Mouse (Mus musculus) forebrain, embryonic 11.5 days (tissue): Measurements from ENCODE around the gene Brwd1. TPM values are rescaled to one million over a fixed set of nuclear protein-coding genes. Genes with fewer than 3 reads are reported as not detected.

Experiments used
- ATAC-seq: fragments of 200-750 bp; cut with Nextera tagmentation; replicated peaks from 2 replicates; pipeline ENCODE4 v1.8.0; 2017; ENCODE audit warnings: moderate TSS enrichment; ENCODE audit not compliant: low FRiP score
- DNase-seq: peaks from one replicate; pipeline ENCODE4 v3.0.0-alpha.2; 2017; ENCODE audit warnings: low spot score
- H3K27ac ChIP-seq: fragments of 300-500 bp; sonication (generic); 2 replicates; pipeline ENCODE4 v1.5.1; 2014; ENCODE audit warnings: low read depth, low read length
- H3K27me3 ChIP-seq: fragments of 300-500 bp; sonication (generic); 2 replicates; pipeline ENCODE4 v1.6.1; 2014; ENCODE audit warnings: mild to moderate bottlenecking, low read length, mixed read lengths; ENCODE audit not compliant: control insufficient read depth, insufficient read depth
- H3K36me3 ChIP-seq: fragments of 300-500 bp; sonication (generic); 2 replicates; pipeline ENCODE4 v1.6.1; 2014; ENCODE audit warnings: mild to moderate bottlenecking, low read length, moderate library complexity, mixed read lengths; ENCODE audit not compliant: control insufficient read depth, insufficient read depth
- H3K4me1 ChIP-seq: fragments of 300-500 bp; sonication (generic); replicated peaks from 2 replicates; pipeline ENCODE4 v1.6.1; 2014; ENCODE audit warnings: low read length, mixed read lengths; ENCODE audit not compliant: control insufficient read depth, insufficient read depth
- H3K4me2 ChIP-seq: fragments of 300-500 bp; sonication (generic); 2 replicates; pipeline ENCODE4 v1.6.1; 2014; ENCODE audit warnings: low read depth, mild to moderate bottlenecking, low read length, moderate library complexity, mixed read lengths; ENCODE audit not compliant: severe bottlenecking
- H3K4me3 ChIP-seq: fragments of 300-500 bp; sonication (generic); 2 replicates; pipeline ENCODE4 v1.5.1; 2014; ENCODE audit warnings: low read depth, low read length
- H3K9ac ChIP-seq: fragments of 300-500 bp; sonication (generic); 2 replicates; pipeline ENCODE4 v1.6.1; 2014; ENCODE audit warnings: low read length
- H3K9me3 ChIP-seq: fragments of 300-500 bp; sonication (generic); 2 replicates; pipeline ENCODE4 v1.6.1; 2016; ENCODE audit warnings: low read length, mixed read lengths; ENCODE audit not compliant: control insufficient read depth
- WGBS: fragments of 180-500 bp; shearing (Covaris S2); extraction: QIAGEN DNeasy Blood & Tissue Kit; methylation state at CpG from one replicate; pipeline ENCODE4 v1.1.7; 2014; 5-methylcytosine and 5-hydroxymethylcytosine counted together
- polyA plus RNA-seq: library from polyadenylated mRNA; unstranded; fragments of >200 nt; fragmentation: Nextera tagmentation; extraction: Ambion mirVana; gene quantifications from 2 replicates; pipeline ENCODE4 v1.2.1, GENCODE M21; 2014

Gene Brwd1
- polyA plus RNA-seq, 1 experiment from 2014 or later: 192 TPM

DNA sequence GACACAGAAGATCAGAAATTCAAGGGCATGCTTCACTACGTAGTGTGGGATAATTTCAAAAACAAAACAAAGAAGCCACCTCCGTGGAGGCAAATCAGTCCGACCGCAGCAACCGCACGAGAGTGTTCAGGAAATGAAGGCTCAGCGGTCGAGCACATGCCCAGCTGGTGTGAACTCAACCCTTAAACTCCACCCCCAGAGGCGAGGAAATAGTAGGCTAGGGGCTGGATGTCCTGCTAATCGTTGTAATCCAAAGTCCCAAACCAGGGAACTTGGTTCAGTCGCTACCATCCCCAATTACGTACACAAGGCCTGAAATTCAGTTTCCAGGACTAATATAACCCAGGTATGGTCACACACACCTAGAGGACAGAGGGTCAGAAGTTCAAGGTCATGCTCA is 4.7 kb upstream of the Brwd1 start:
- ATAC-seq (no peak), DNase-seq (no peak)
- H3K9me3 ChIP-seq: no peaks in the 10 kb centered on the region
- no peak overlapping the region for H3K4me3 ChIP-seq
- H3K36me3 ChIP-seq: no peaks in the 10 kb centered on the region
- peaks cover 3% of the 10 kb centered on the region; the same call in 1 of the 2 replicates for H3K4me1 ChIP-seq
- WGBS: 78% methylated on average over 12 of the region's 12 CpGs
- no peak overlapping the region for H3K27ac ChIP-seq
- no peak overlapping the region for H3K9ac ChIP-seq
- H3K4me2 ChIP-seq: no peak overlapping the region
- no peaks in the 10 kb centered on the region for H3K27me3 ChIP-seq

DNA sequence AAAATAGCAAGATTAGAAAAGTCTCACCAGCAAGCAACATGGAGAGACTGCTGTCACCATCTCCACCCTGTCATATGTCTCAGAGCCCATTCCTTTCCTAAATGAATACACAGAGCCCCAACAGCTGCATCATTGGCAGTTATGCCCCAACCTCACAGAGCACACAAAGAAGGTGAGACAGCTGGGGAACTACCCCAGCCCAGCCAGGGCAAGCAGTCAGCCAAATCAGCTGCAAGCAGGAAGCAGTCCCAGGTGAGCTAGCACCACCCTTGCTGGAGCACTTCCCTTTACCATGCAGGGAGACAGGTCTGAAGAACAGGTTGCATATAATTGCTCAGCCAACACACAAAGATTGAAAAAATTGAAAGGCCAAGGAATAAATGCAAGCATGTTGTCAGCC is 3.3 kb upstream of the Brwd1 start:
- ATAC-seq (no peak), DNase-seq (no peak)
- Histone ChIP-seq H3K9ac (no peak overlapping the region), H3K4me3 (no peak overlapping the region), H3K9me3 (no peaks in the 10 kb centered on the region), H3K4me2 (no peak overlapping the region), H3K27me3 (no peaks in the 10 kb centered on the region), H3K4me1 (peaks cover 6% of the 10 kb centered on the region; the same call in 1 of the 2 replicates), H3K27ac (no peak overlapping the region), H3K36me3 (no peaks in the 10 kb centered on the region)

DNA sequence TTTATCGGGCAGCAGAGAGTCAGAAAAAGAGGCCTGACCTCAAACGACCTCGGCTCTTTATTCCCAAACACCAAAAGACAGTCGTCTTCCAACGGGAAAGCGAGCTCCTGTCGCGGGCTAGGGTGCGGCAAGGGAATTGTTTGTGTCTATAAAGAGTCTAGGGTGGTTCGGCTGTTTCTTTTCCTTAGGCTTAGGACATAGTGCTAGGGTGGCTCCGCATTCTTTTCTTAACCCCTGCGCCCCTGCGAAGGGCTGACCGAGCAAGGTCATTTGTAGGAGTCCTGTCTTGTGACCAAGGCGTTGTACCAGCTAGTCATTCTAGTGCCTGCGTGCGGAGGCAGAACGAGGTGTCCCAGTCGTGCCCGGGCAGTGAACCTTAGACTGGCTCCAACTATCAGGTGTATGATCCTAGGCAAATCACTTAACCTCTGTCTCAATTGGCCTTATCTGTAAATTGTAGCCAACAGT is 887 bp upstream of the Brwd1 start:
- Histone ChIP-seq H3K4me3 (peak overlapping the region; percentile 98), H3K27me3 (no peaks in the 10 kb centered on the region), H3K4me2 (peak overlapping the region; percentile 73), H3K9me3 (no peaks in the 10 kb centered on the region), H3K27ac (peak overlapping the region; percentile 94; the same call in 1 of the 2 replicates), H3K4me1 (peaks cover 6% of the 10 kb centered on the region; the same call in 1 of the 2 replicates), H3K9ac (peak overlapping the region; percentile 99), H3K36me3 (peaks cover 4% of the 10 kb centered on the region; the same call in 1 of the 2 replicates)
- DNase-seq: no peak
- ATAC-seq: no peak
- 4% methylated on average over 20 of the region's 20 CpGs for WGBS

DNA sequence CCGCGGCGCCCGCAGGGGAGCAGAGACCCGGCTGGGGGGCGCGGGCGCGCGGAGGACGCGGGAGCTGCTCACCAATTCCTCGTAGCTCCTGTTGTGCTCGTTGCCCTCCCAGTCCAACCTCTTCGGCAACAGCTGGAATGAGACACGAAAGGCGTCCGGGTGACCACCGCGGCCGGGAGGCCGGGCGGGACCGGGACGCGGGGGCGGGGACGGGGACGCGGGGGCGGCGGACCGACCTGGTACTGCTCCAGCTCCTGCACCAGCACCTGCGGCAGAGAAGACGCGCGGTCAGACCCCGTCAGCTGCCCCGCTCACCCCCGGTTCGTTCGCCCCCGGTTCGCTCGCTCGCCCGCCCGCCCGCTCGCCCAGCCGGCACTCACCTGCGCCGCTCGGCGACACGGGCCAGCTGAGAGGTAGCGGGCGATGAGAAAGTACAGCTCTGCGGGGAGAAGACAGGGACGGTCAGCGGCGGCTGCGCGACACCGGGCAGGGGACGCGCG is 534 bp downstream of the Brwd1 start:
- peak; percentile 47 for ATAC-seq
- no peak for DNase-seq
- Histone ChIP-seq H3K9ac (peak overlapping the region; percentile 99), H3K4me3 (peak overlapping the region; percentile 98), H3K27ac (peak overlapping the region; percentile 94), H3K36me3 (peaks cover 4% of the 10 kb centered on the region; the same call in 1 of the 2 replicates), H3K4me2 (peak overlapping the region; percentile 73), H3K9me3 (no peaks in the 10 kb centered on the region), H3K27me3 (no peaks in the 10 kb centered on the region), H3K4me1 (peaks cover 6% of the 10 kb centered on the region; the same call in 1 of the 2 replicates)
- under 1% methylated on average over 36 of the region's 68 CpGs for WGBS

DNA sequence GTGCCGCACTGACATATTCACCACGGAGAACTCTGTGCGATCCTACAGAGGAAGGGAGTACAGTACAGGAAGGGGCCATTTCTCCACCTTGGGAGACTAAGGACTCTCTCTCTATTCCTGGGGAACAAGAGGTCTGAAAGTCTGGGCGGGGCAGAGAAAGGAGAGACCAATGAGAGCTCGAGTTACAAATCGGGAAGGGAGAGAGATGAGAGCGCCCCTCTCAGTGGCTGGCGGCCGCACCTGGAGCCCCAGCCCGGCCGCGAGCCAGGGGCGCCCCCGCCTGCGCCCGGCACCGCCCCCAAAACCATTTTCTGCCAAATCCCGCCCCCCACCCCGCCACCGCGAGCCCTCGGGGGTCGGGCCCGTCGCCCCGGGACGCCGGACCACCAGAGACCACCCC is 995 bp downstream of the Brwd1 start:
- peaks cover 6% of the 10 kb centered on the region; the same call in 1 of the 2 replicates for H3K4me1 ChIP-seq
- peak overlapping the region; percentile 99 for H3K9ac ChIP-seq
- H3K27me3 ChIP-seq: no peaks in the 10 kb centered on the region
- ATAC-seq: peak; percentile 87
- peak overlapping the region; percentile 98 for H3K4me3 ChIP-seq
- peaks cover 4% of the 10 kb centered on the region; the same call in 1 of the 2 replicates for H3K36me3 ChIP-seq
- DNase-seq: peak; percentile 93
- H3K4me2 ChIP-seq: peak overlapping the region; percentile 73
- H3K27ac ChIP-seq: peak overlapping the region; percentile 94
- H3K9me3 ChIP-seq: no peaks in the 10 kb centered on the region
- WGBS: 2% methylated on average over 18 of the region's 28 CpGs

DNA sequence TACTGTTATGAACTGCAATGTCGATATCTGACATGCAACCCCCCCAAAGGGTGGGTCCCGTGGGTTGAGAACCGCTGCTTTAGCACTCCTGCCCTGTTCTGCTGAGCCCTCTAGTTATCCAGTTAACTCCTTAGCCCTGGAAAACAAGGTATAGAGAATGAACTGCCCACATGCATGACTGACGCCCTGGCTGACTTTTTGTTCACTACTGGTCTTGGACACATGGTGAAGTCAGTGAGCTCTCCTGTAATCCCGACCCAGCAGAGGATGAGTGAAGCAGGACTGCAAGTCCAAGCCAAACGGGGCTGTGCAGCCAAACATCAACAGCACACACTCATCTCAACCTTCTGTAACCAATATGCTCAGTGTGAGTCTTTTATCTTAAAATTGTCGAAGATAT is 1.8 kb downstream of the Brwd1 start:
- Histone ChIP-seq H3K4me2 (no peak overlapping the region), H3K27ac (no peak overlapping the region), H3K9me3 (no peaks in the 10 kb centered on the region), H3K4me1 (peaks cover 6% of the 10 kb centered on the region; the same call in 1 of the 2 replicates), H3K9ac (no peak overlapping the region), H3K36me3 (peaks cover 4% of the 10 kb centered on the region; the same call in 1 of the 2 replicates), H3K4me3 (no peak overlapping the region), H3K27me3 (no peaks in the 10 kb centered on the region)
- ATAC-seq (no peak), DNase-seq (no peak)
- 86% methylated on average over 7 of the region's 7 CpGs for WGBS

DNA sequence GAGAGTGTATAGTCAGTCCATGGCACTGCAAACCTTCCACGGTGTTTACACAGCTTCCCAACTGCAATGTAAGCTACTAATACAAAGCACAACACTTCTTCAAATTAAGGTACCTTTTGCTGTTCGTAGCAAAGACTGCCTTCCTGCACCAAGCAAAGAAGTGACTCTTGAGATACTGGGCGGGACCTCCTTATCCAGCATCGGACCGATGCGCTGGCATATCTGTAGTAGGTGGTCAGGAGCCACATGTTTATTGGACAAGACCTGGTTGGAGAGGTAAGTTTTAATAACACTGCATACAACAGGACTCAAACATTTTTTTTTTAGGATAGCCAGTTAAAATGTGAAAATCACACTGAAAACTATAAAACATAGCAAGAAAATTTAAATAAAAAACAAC is 14.0 kb downstream of the Brwd1 start:
- H3K27ac ChIP-seq: no peak overlapping the region

DNA sequence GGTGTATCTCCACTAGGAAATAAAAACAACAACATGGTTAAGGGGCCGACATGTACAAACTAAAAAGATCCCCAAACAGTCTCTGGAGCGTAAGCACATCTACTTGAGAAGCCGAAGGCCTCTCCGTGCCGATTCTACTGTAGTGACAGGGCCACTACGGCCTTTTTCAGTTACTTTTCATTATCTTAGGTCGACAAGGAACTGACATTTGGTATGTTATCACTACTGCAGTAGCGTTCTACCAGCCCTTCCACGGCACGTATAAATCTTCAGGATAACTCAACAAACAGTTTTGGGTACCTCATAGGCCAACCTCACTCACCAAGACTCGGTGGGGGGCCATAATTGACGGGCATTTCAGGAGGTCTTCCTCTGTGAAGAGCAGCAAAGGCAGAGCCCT is 16.2 kb downstream of the Brwd1 start:
- DNase-seq (no peak), ATAC-seq (no peak)
- 93% methylated on average over 12 of the region's 12 CpGs for WGBS
- Histone ChIP-seq H3K36me3 (peaks cover 17% of the 10 kb centered on the region), H3K9ac (no peak overlapping the region), H3K4me2 (no peak overlapping the region), H3K9me3 (no peaks in the 10 kb centered on the region), H3K27ac (no peak overlapping the region), H3K27me3 (no peaks in the 10 kb centered on the region), H3K4me1 (no peaks in the 10 kb centered on the region), H3K4me3 (no peak overlapping the region)

More for the DNA sequence above, 14.0 kb downstream of the Brwd1 start:
- Histone ChIP-seq H3K9ac (no peak overlapping the region), H3K36me3 (peaks cover 13% of the 10 kb centered on the region), H3K4me1 (no peaks in the 10 kb centered on the region), H3K27me3 (no peaks in the 10 kb centered on the region), H3K4me2 (no peak overlapping the region), H3K9me3 (no peaks in the 10 kb centered on the region), H3K4me3 (no peak overlapping the region)
- WGBS: 97% methylated on average over 6 of the region's 6 CpGs
- ATAC-seq: no peak
- DNase-seq: no peak

DNA sequence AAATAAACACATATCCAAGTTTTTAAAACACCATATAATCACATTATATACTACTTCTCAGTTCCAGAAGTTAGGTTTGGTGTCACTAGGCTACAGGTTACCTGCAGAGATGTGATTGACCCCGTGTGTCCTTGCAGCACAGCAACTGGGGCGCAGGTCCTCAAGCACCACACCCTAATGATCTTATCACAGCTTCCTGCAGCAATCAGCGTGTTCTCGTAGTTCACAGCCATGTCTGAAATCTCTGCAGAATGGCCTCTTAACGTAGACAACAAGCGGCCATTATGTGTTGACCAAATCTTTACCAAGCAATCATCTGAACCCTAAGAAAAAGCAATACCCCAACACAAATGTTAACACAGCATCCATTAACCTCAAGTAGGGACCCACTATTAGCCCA is 17.7 kb downstream of the Brwd1 start:
- no peak for DNase-seq
- Histone ChIP-seq H3K4me2 (no peak overlapping the region), H3K4me3 (no peak overlapping the region), H3K27ac (no peak overlapping the region), H3K4me1 (no peaks in the 10 kb centered on the region), H3K9ac (no peak overlapping the region), H3K36me3 (peaks cover 22% of the 10 kb centered on the region), H3K9me3 (no peaks in the 10 kb centered on the region), H3K27me3 (no peaks in the 10 kb centered on the region)
- no peak for ATAC-seq
- 93% methylated on average over 6 of the region's 6 CpGs for WGBS
